Mouse (Mus musculus): ENCODE data around the gene Rdh1. TPM values are rescaled to one million over a fixed set of nuclear protein-coding genes. Genes with fewer than 3 reads are reported as not detected.

The Rdh1 gene
- polyA plus RNA-seq, 1 experiment from 2014 or later, result 0.04 TPM

- Histone ChIP-seq H3K27me3 (peaks cover 20% of the 10 kb centered on the region; the same call in 1 of the 2 replicates), H3K27ac (no peak overlapping the region), H3K9ac (replicated peaks) (no peak overlapping the region), H3K4me1 (replicated peaks) (peaks cover 15% of the 10 kb centered on the region), H3K4me2 (replicated peaks) (no peak overlapping the region), H3K36me3 (peaks cover under 1% of the 10 kb centered on the region), H3K9me3 (no peaks in the 10 kb centered on the region), H3K4me3 (replicated peaks) (no peak overlapping the region)
- 81% methylated on average over 2 of the region's 2 CpGs for WGBS
- ATAC-seq, result no peak
Observed at GRCm38 (mm10) chr10:127736266-127736665, 23.3 kb upstream of the Rdh1 start.

- WGBS, result 77% methylated on average over 4 of the region's 4 CpGs
- H3K4me3 ChIP-seq (replicated peaks), result no peak overlapping the region
- H3K9me3 ChIP-seq, result no peaks in the 10 kb centered on the region
- H3K9ac ChIP-seq (replicated peaks), result no peak overlapping the region
- peaks cover 7% of the 10 kb centered on the region for H3K36me3 ChIP-seq
- no peak overlapping the region for H3K27ac ChIP-seq
- ATAC-seq, result no peak
- peaks cover 12% of the 10 kb centered on the region for H3K4me1 ChIP-seq (replicated peaks)
- peaks cover 18% of the 10 kb centered on the region; the same call in 1 of the 2 replicates for H3K27me3 ChIP-seq
- H3K4me2 ChIP-seq (replicated peaks), result no peak overlapping the region
Observed at GRCm38 (mm10) chr10:127736916-127737315, 22.6 kb upstream of the Rdh1 start.

- Histone ChIP-seq H3K36me3 (peaks cover 13% of the 10 kb centered on the region), H3K27ac (no peak overlapping the region), H3K27me3 (peaks cover 18% of the 10 kb centered on the region; the same call in 1 of the 2 replicates), H3K9me3 (no peaks in the 10 kb centered on the region), H3K4me2 (replicated peaks) (no peak overlapping the region), H3K9ac (replicated peaks) (no peak overlapping the region), H3K4me1 (replicated peaks) (peaks cover 12% of the 10 kb centered on the region), H3K4me3 (replicated peaks) (no peak overlapping the region)
- 23% methylated on average over 2 of the region's 2 CpGs for WGBS
- no peak for ATAC-seq
Observed at GRCm38 (mm10) chr10:127737552-127737951, 22.0 kb upstream of the Rdh1 start.

- H3K4me3 ChIP-seq (replicated peaks), result no peak overlapping the region
- H3K27ac ChIP-seq, result no peak overlapping the region
- no peak overlapping the region for H3K4me2 ChIP-seq (replicated peaks)
- no peak for ATAC-seq
- H3K4me1 ChIP-seq (replicated peaks), result peaks cover 12% of the 10 kb centered on the region
- H3K9me3 ChIP-seq, result no peaks in the 10 kb centered on the region
- peaks cover 21% of the 10 kb centered on the region for H3K36me3 ChIP-seq
- WGBS, result 57% methylated on average over 13 of the region's 13 CpGs
- no peak overlapping the region for H3K9ac ChIP-seq (replicated peaks)
- peaks cover 14% of the 10 kb centered on the region; the same call in 1 of the 2 replicates for H3K27me3 ChIP-seq
Observed at GRCm38 (mm10) chr10:127738151-127738882, 21.2 kb upstream of the Rdh1 start.

- 2% methylated on average over 26 of the region's 61 CpGs for WGBS
- Histone ChIP-seq H3K27ac (peak within 1 kb of the TSS; percentile 82), H3K4me1 (replicated peaks) (peaks cover 12% of the 10 kb centered on the region), H3K4me2 (replicated peaks) (peak within 1 kb of the TSS; percentile 77), H3K36me3 (peaks cover 29% of the 10 kb centered on the region), H3K27me3 (peaks cover 9% of the 10 kb centered on the region; the same call in 1 of the 2 replicates), H3K9me3 (no peaks in the 10 kb centered on the region), H3K9ac (replicated peaks) (peak within 1 kb of the TSS; percentile 95), H3K4me3 (replicated peaks) (peak within 1 kb of the TSS; percentile 96)
- peak; percentile 90 for ATAC-seq
Observed at GRCm38 (mm10) chr10:127739083-127739660, 20.3 kb upstream of the Rdh1 start, which contains the start of gene Zbtb39. Zbtb39 (plus strand) TSS chr10:127739538.

GRCm38 (mm10) chr10:127739661-127740161 is 19.8 kb upstream of the Rdh1 start:
- H3K4me3 ChIP-seq (replicated peaks), result peak overlapping the region; percentile 96
- H3K27me3 ChIP-seq, result peaks cover 9% of the 10 kb centered on the region; the same call in 1 of the 2 replicates
- H3K4me1 ChIP-seq (replicated peaks), result peaks cover 12% of the 10 kb centered on the region
- H3K9ac ChIP-seq (replicated peaks), result peak overlapping the region; percentile 95
- H3K36me3 ChIP-seq, result peaks cover 35% of the 10 kb centered on the region
- H3K4me2 ChIP-seq (replicated peaks), result peak overlapping the region; percentile 77
- WGBS, result under 1% methylated on average over 55 of the region's 55 CpGs
- peak; percentile 77 for ATAC-seq
- peak overlapping the region; percentile 82 for H3K27ac ChIP-seq
- no peaks in the 10 kb centered on the region for H3K9me3 ChIP-seq

- no peak overlapping the region for H3K27ac ChIP-seq
- H3K4me3 ChIP-seq (replicated peaks), result no peak overlapping the region
- no peak overlapping the region for H3K4me2 ChIP-seq (replicated peaks)
- H3K9me3 ChIP-seq, result no peaks in the 10 kb centered on the region
- no peaks in the 10 kb centered on the region for H3K27me3 ChIP-seq
- H3K36me3 ChIP-seq, result peaks cover 77% of the 10 kb centered on the region
- H3K4me1 ChIP-seq (replicated peaks), result peaks cover 20% of the 10 kb centered on the region
- WGBS, result 67% methylated on average over 5 of the region's 5 CpGs
- no peak for ATAC-seq
- no peak overlapping the region for H3K9ac ChIP-seq (replicated peaks)
Observed at GRCm38 (mm10) chr10:127744661-127745060, 14.9 kb upstream of the Rdh1 start.

GRCm38 (mm10) chr10:127745886-127746285 is 13.6 kb upstream of the Rdh1 start:
- no peak overlapping the region for H3K4me3 ChIP-seq (replicated peaks)
- no peak overlapping the region for H3K27ac ChIP-seq
- no peaks in the 10 kb centered on the region for H3K27me3 ChIP-seq
- no peak overlapping the region for H3K9ac ChIP-seq (replicated peaks)
- H3K36me3 ChIP-seq, result peaks cover 77% of the 10 kb centered on the region
- H3K9me3 ChIP-seq, result no peaks in the 10 kb centered on the region
- H3K4me2 ChIP-seq (replicated peaks), result no peak overlapping the region
- ATAC-seq, result no peak
- H3K4me1 ChIP-seq (replicated peaks), result peaks cover 15% of the 10 kb centered on the region
- 80% methylated on average over 5 of the region's 5 CpGs for WGBS

GRCm38 (mm10) chr10:127747254-127747653 is 12.3 kb upstream of the Rdh1 start:
- Histone ChIP-seq H3K27me3 (no peaks in the 10 kb centered on the region), H3K9ac (replicated peaks) (no peak overlapping the region), H3K4me3 (replicated peaks) (no peak overlapping the region), H3K9me3 (no peaks in the 10 kb centered on the region), H3K4me1 (replicated peaks) (peaks cover 12% of the 10 kb centered on the region), H3K36me3 (peaks cover 67% of the 10 kb centered on the region), H3K27ac (no peak overlapping the region), H3K4me2 (replicated peaks) (no peak overlapping the region)
- ATAC-seq, result no peak
- 95% methylated on average over 8 of the region's 8 CpGs for WGBS

GRCm38 (mm10) chr10:127748847-127749612 is 10.5 kb upstream of the Rdh1 start:
- 19% methylated on average over 8 of the region's 8 CpGs for WGBS
- Histone ChIP-seq H3K27ac (no peak overlapping the region), H3K4me2 (replicated peaks) (no peak overlapping the region), H3K36me3 (peaks cover 49% of the 10 kb centered on the region), H3K4me1 (replicated peaks) (peaks cover 12% of the 10 kb centered on the region), H3K9ac (replicated peaks) (no peak overlapping the region), H3K9me3 (no peaks in the 10 kb centered on the region), H3K27me3 (no peaks in the 10 kb centered on the region), H3K4me3 (replicated peaks) (no peak overlapping the region)
- no peak for ATAC-seq

- peak overlapping the region; percentile 26 for H3K4me3 ChIP-seq (replicated peaks)
- H3K9me3 ChIP-seq, result no peaks in the 10 kb centered on the region
- H3K9ac ChIP-seq (replicated peaks), result 0 out of 2 replicates have a peak overlapping the region, but pooled peaks have one; percentile 41
- H3K27me3 ChIP-seq, result no peaks in the 10 kb centered on the region
- no peak for ATAC-seq
- no peak overlapping the region for H3K27ac ChIP-seq
- H3K4me1 ChIP-seq (replicated peaks), result peaks cover 12% of the 10 kb centered on the region
- 50% methylated on average over 24 of the region's 24 CpGs for WGBS
- H3K4me2 ChIP-seq (replicated peaks), result peak overlapping the region; percentile 41
- H3K36me3 ChIP-seq, result peaks cover 37% of the 10 kb centered on the region
Observed at GRCm38 (mm10) chr10:127750136-127750777, 9.3 kb upstream of the Rdh1 start.

All from midbrain, embryonic 13.5 days (tissue).